Mouse (Mus musculus): ENCODE results near the gene Hist2h3c1. TPM values are rescaled to one million over a fixed set of nuclear protein-coding genes. Genes with fewer than 3 reads are reported as not detected.
"Not testable (repeated sequence)": the region's sequence is repeated elsewhere in the genome, so short reads cannot be mapped to it uniquely, and the experiment has no call there.

The Hist2h3c1 gene
- total RNA-seq (2014; fragmentation: Nextera tagmentation) (2.9 and 4.4 TPM in 2 replicates), total RNA-seq (2017) (not detected in 2 replicates)

DNA sequence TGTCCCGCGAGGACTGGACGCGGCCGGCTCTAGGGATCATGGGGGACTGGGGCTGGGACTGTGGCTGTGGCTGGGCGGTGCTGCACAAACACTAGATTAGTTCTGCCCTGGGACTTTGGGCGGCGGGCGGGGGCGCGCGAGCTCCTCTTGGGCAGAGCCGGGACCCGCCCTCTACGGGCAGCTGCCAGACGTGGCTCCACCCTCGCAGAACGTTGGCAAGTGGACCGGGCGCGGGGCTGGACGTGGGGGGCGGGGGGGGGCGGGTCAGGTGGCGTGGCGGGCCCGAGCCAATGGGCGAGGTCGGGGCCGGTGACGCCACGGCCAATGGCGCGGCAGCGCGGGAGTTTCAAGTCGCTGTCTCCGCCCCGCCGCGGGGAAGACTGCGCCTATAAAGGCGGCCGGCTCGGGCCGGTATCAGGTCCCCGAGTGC lies at the start of gene Hist2h3c1:
Gene Hist2h3c1 (plus strand): TSS at position 259 of the 430 bp plus-strand sequence.
- peak; percentile 75 for ATAC-seq (replicated peaks; ENCODE audit: low FRiP score, low TSS enrichment, poor library complexity, severe bottlenecking)

DNA sequence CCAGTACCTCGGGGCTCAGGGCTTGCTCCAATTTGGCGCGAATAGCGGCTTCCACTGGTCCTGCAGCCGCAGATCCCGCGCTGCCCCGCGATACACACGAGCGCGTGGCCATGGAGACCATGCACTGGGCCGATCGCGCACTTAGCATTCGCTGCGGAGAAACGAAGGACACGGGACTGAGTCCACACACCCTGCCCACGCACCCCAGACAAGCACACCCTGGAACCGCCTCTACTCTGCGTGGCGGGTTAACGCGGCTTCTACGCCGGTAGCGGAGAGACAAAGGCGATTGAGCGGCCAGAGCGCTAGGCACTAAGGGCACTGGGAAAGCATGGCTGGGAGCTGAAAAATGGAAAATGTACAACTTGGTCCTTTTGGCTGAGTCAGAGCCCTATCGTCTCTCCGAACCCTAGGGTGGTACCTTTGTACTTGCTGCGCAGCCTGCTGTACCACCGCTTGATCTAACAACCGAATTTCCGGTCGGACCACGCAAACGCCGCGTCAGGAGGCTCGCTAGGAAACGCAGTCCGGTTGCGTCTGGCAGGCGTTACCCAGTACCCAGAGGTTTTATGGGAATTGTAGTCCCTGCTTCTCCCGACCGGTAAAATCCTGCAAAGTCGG lies 49.2 kb upstream of the Hist2h3c1 start:
- peak; percentile 86 for ATAC-seq (replicated peaks; ENCODE audit: low FRiP score, low TSS enrichment, poor library complexity, severe bottlenecking)

DNA sequence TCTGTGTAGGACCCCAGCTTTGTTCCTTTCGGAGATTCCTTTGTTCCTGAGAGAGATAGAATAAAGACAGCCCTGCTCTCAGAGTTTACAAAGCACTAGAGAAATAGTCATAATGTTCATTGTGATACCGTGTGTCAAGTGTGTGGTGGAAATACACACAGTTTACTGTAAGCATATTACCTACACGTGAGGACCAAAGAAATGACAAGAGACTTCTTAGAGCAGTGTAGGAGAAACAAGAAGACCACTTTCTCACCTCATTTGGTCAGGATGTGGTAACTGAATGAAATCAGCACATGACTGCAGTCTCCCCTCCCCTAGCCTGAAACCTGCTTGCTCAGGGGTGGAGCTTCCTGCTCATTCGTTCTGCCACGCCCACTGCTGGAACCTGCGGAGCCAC lies 48.3 kb upstream of the Hist2h3c1 start:
- peak; percentile 25; the same call in 1 of the 2 replicates for ATAC-seq (replicated peaks; ENCODE audit: low FRiP score, low TSS enrichment, poor library complexity, severe bottlenecking)

DNA sequence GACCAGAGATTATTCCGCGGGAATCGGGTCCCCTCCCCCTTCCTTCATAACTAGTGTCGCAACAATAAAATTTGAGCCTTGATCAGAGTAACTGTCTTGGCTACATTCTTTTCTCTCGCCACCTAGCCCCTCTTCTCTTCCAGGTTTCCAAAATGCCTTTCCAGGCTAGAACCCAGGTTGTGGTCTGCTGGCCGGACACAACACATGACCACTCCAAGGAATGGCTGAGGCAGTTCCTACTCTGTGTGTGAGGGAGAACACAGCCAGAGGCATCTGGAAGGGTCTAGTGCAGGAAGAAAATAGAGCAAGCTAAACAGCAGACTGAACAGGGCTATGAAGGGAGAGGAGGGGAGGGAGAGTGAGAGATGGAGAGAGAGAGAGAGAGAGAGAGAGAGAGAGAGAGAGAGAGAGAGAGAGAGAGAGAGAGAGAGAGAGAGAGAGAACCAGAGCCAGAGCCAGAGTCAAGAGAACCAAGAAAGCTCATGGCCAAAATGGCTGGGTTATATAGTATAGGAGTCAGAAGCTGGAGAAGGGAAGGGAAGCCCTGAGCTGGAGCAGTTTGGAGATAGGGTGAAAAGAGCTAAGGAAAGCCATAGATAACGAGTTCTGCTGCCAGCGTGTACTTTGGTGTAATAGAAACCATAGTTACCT lies 47.8 kb upstream of the Hist2h3c1 start:
- ATAC-seq (replicated peaks; ENCODE audit: low FRiP score, low TSS enrichment, poor library complexity, severe bottlenecking): not testable (repeated sequence)

DNA sequence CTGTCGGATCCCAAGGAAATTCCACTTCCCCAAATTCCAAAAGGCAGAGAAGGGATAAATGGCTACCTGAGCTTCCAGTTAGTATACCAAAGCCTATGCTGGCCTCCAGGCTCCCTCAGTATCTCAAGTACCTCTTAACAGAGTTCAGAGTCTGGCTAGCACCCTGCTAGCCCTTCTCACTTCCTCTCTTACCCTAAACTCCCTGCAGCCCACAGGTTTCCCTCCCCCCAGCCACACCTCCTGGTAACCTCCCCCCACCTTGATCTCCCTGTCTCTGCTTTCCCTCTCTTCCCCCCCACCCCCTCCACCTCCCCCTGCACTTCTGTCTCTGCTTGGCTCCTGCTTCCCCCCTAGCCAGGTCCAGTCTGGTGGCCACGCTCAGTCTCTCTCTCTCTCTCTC lies 46.8 kb upstream of the Hist2h3c1 start:
- no peak for ATAC-seq (replicated peaks; ENCODE audit: low FRiP score, low TSS enrichment, poor library complexity, severe bottlenecking)

DNA sequence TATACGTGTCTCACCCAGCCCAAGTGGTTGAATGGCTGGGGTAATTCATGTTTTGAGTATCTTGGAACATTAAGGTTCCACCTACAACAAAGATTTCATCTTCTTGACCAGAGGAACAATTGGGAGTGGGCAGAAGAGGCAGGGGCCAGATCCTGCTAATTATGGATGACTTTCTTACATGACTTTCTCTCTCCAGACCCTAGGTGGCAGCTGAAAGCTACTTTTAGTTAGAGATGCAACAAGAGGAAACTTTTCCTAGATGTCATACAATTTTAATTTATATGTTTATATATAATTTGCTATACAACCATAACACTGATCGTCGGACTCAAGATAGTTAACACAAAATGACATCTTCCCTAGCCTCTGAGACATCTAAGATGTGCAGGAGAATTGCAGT lies 38.7 kb upstream of the Hist2h3c1 start:
- ATAC-seq (replicated peaks; ENCODE audit: low FRiP score, low TSS enrichment, poor library complexity, severe bottlenecking): no peak

DNA sequence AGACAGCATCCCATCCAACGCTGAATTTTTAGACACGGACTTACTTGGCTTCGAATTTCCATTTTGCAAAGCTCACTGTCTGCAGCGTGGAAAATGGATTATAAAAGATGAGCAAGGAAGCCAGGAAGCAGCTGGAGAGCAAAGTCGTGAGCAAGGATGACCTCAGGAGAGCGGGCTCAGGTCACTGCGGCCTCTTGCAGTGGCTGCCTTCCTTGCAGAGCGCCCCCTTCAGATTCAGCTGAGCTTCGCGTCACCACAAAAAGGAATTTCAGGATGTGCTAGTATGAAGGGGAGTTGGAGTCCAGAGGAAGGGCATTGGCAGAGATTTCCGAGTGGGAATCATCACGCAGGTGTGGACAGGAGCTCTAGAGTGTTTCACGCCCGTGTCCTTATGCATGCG lies 37.2 kb upstream of the Hist2h3c1 start:
- no peak for ATAC-seq (replicated peaks; ENCODE audit: low FRiP score, low TSS enrichment, poor library complexity, severe bottlenecking)

DNA sequence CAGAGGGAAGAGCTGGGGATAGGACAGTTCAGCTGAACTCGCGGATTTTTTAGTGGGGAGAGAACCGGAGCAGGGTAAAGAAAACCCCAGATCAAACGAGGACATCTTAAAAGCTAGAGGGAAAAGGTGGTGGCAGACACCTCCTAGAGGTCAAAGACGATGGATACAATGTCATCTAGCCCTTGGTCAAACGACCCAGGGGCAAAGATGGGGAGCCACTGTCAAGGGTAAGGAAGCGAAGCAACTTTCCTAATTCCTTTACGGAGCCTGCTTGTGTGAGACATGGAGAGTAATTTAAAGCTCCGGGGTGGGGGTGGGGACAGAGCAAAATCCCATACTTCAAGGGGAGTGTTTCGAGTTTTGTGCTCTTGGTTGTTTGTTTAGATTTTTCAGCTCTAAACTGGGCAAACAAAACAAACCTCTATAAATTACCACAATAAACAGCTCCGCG lies 27.3 kb upstream of the Hist2h3c1 start:
- 0 out of 2 replicates have a peak, but pooled peaks have one; percentile 27 for ATAC-seq (replicated peaks; ENCODE audit: low FRiP score, low TSS enrichment, poor library complexity, severe bottlenecking)

DNA sequence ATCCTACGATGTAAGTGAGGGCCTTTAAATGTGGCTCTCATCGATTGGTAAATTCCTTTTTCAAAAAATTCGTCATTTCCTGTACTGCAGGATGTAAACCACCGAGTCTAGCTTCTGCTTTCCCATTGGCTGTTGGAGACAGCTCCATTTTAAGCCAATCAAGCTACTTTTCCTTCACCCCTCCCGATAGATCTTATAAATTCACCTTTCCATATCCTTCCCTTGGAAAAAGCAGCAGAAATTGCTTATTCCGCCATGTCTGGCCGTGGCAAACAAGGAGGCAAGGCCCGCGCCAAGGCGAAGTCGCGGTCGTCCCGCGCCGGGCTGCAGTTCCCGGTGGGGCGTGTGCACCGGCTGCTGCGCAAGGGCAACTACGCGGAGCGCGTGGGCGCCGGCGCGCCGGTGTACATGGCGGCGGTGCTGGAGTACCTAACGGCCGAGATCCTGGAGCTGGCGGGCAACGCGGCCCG lies 26.8 kb upstream of the Hist2h3c1 start, which contains the start of the genes Bola1 and Hist2h2ab:
Gene Bola1 (minus strand): TSS at position 49 of the 470 bp plus-strand sequence.
Gene Hist2h2ab (plus strand): TSS at position 205 of the 470 bp plus-strand sequence.
- peak; percentile 42 for ATAC-seq (replicated peaks; ENCODE audit: low FRiP score, low TSS enrichment, poor library complexity, severe bottlenecking)

DNA sequence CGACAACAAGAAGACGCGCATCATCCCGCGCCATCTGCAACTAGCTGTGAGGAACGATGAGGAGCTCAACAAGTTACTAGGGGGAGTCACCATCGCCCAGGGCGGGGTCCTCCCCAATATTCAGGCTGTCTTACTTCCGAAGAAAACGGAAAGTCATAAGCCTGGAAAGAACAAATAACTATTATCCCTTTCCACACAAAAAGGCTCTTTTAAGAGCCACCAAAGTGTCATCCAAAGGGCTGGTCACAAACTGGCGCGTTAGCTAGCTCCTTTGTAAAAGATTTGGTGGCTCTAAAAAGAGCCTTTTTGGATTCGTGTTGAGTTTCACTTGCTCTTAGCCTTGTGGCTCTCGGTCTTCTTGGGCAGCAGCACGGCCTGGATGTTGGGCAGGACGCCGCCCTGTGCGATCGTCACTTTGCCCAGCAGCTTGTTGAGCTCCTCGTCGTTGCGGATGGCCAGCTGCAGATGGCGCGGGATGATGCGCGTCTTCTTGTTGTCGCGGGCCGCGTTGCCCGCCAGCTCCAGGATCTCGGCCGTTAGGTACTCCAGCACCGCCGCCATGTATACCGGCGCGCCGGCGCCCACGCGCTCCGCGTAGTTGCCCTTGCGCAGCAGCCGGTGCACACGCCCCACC lies 26.2 kb upstream of the Hist2h3c1 start:
- ATAC-seq (replicated peaks; ENCODE audit: low FRiP score, low TSS enrichment, poor library complexity, severe bottlenecking): peak; percentile 31; the same call in 1 of the 2 replicates

DNA sequence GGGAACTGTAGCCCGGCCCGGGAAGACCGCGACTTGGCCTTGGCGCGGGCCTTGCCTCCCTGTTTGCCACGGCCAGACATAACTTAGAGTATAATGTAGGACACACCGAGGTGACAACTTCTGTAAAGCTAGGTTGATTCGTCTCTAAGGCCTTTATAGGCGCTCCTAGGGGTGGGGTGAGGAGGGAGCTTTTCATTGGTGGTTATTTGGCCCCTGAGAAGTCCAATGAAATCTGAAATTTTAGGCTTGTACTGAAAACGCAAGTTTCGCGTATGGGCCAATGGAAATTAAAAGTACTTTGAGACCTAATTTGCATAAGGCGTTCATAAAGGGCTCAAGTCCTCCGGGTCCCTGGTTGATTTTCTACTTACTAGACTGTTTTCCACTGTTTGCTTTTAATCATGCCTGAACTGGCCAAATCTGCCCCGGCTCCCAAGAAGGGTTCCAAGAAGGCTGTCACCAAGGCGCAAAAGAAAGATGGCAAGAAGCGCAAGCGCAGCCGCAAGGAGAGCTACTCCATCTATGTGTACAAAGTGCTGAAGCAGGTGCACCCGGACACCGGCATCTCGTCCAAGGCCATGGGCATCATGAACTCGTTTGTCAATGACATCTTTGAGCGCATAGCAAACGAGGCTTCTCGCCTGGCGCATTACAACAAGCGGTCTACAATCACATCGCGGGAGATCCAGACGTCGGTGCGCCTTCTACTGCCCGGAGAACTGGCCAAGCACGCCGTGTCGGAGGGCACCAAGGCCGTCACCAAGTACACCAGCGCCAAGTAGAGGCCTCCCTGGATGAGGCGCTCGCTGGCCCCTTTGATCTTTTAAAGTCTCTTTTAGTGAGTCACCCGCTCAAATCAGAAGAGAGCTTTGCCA lies 25.5 kb upstream of the Hist2h3c1 start, which contains the start of the genes Hist2h2ac and Hist2h2be:
Gene Hist2h2ac (minus strand): TSS at position 116 of the 875 bp plus-strand sequence.
Gene Hist2h2be (plus strand): TSS at position 355 of the 875 bp plus-strand sequence.
- peak; percentile 86 for ATAC-seq (replicated peaks; ENCODE audit: low FRiP score, low TSS enrichment, poor library complexity, severe bottlenecking)

DNA sequence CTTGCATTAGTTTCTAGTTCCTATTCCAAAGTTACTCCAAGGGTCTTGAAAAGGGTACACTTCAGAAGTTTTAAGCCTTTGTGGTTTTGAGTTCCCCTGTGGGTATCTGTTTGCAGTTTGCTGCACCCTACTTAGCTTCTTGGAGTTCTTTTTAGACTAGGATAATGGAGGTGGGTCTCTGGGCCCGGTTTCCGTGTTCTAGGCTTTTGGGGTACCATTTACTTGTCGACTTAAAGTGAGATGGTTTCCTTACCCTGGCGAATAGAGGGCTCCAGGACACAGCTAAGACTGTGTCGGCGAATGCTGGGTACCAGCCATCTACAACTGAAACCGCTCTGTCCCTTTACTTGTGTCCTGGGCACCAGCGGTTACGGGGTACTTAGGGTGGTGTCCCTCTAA lies 24.8 kb upstream of the Hist2h3c1 start:
- no peak for ATAC-seq (replicated peaks; ENCODE audit: low FRiP score, low TSS enrichment, poor library complexity, severe bottlenecking)

DNA sequence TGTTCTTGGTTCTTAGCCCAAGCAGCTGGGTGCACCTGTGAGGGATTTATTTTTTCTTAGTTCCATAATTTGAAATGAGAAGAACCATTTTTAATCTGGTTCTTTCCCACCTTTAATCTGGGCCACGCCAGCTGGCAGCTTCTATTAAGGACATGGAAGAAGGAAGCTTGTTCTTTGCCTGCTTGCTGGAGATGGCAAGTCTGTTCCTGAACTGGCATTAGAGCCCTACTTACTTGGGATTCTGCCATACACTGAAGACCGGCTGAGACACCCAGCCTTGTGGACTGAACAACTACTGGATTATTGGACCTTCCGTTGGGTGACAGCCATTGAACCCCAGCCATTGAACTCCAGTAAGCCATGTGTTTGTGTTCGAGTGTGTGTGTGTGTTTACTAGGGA lies 23.7 kb upstream of the Hist2h3c1 start:
- no peak for ATAC-seq (replicated peaks; ENCODE audit: low FRiP score, low TSS enrichment, poor library complexity, severe bottlenecking)

DNA sequence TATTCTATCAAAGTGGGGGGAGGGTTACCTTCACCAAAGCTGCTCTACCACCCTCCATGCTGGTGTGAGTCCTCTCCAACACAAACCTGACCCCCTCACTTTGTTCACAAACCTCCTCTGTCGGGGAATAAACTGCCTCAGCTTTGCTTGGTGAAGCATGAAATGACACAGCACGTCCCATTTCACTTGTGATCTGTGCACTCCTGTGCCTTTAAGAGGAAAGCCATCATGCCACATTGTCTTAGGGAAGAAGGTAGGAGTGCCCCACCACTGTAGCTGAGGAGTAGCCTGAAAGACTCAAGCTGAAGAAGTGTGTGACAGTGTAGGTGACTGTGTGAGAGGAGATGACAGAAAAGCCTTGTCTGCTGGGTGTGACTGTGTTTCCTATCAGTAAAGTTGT lies 21.1 kb upstream of the Hist2h3c1 start:
- no peak for ATAC-seq (replicated peaks; ENCODE audit: low FRiP score, low TSS enrichment, poor library complexity, severe bottlenecking)

DNA sequence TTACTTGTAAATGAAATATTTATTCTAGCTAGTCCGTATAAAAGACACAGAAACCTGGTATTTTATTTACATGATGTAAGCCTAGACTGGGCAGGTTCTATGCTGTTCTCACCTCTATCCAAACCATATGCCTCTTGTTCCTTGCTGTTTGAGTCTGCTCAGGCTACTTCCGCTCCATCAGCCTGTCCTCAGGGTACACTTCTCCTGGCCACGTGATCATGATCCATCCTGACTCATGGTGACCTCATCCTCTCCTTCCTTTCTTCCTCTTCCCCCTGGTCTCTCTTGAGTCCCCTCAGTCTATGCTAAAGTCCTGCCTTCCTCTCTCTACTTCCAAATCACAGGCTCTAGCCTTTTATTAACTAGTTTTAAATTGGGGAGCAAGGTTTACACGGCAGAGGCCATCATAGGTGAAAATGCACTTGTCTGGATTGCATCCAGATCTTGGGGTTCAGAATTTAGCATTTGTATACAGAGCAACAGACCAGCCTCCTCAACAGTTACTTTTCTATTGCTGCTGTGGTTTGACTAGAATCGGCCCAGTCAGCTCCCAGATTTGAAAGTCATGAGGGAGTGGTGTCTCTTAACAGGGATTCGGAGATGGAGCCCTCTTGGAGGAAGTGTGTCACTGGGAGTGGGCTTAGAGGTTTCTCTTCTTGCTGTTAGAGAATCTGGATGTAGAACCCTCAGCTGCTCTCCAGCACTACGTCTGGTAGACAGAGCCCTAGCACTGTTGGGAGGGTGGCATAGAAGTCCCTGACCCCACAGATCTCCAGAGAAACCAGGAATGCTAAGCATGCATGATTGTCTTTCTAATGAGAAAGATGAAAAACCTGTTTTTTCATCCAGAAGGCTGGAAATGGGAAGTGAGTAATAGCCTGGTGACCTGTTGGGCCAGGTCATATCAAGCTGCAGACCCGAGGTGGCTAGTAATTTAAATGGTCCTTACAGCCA lies 19.5 kb upstream of the Hist2h3c1 start:
- ATAC-seq (replicated peaks; ENCODE audit: low FRiP score, low TSS enrichment, poor library complexity, severe bottlenecking): no peak

DNA sequence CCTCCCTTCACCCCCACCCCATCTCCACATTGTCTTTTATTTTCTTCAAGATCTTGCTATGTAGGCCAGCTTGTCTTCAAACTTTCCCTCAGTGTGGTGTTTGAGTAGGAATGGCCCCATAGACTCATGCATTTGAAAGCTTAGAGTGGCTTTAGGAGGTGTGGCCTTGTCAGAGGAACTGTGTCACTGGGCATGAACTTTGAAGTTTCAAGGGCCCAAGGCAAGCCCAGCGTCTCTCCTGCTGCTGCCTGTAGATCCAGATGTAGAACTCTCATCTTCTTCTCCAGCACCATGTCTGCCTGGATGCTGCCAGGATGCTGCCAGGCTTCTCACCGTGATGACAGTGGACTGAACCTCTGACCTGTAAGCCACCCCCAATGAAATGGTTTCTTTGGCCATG lies 17.7 kb upstream of the Hist2h3c1 start:
- ATAC-seq (replicated peaks; ENCODE audit: low FRiP score, low TSS enrichment, poor library complexity, severe bottlenecking): no peak

DNA sequence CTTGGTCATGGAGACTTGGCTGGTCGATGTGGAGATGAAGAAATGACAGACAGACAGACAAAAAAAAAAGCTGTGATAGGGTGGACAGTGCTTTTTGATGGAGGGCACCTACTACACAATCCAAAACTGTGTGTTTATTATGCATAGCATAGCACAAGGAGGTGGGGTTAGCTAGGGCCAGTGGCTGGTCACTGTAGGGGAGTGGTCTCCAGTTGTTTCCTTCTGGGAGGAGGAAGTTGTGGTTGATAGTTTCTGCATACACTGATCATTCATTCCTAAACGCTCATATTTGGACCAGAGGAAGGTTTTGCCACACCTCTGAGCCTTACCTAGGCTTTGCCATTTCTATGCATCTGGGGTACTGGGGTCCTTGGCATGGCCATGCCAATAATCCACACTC lies 16.1 kb upstream of the Hist2h3c1 start:
- ATAC-seq (replicated peaks; ENCODE audit: low FRiP score, low TSS enrichment, poor library complexity, severe bottlenecking): no peak

Measured in megakaryocyte-erythroid progenitor cell, adult 5-6 weeks (primary cell).